Mouse (Mus musculus): Measurements from ENCODE around the gene Map9.

DNA sequence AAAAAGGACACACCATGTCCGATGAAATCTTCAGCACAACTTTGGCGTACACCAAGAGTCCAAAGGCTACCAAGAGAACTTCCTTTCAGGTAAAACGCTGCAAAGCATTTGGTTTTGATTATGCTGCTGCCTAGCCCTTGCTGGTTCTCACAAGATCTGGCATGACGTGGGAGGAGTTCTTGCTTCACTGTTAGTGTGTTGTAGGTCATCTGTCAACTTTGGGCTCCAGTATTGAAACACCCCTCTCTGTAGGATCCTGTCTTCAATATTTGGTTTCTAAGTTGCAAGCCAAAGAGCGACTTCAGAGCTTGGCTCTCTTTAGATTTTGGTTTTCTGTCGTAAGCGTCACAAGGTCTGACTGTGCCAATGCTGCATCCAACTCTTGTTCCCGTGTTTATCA is 1.2 kb downstream of the Map9 start:
- TF ChIP-seq CTCF (IDR thresholded peaks at IDR 0.05; ENCODE audit: low read depth, low read length) = no peak
- TF ChIP-seq POLR2A (IDR thresholded peaks at IDR 0.05; ENCODE audit: borderline replicate concordance, low read depth, low read length) = no peak

Measured in bone marrow macrophage, adult 2 months (primary cell).